Mouse (Mus musculus): ENCODE results near the gene Flot2. TPM values are rescaled to one million over a fixed set of nuclear protein-coding genes. Genes with fewer than 3 reads are reported as not detected.

Flot2 gene
- total RNA-seq, 2 experiments from 2014 or later = 82.9 to 140 TPM

DNA sequence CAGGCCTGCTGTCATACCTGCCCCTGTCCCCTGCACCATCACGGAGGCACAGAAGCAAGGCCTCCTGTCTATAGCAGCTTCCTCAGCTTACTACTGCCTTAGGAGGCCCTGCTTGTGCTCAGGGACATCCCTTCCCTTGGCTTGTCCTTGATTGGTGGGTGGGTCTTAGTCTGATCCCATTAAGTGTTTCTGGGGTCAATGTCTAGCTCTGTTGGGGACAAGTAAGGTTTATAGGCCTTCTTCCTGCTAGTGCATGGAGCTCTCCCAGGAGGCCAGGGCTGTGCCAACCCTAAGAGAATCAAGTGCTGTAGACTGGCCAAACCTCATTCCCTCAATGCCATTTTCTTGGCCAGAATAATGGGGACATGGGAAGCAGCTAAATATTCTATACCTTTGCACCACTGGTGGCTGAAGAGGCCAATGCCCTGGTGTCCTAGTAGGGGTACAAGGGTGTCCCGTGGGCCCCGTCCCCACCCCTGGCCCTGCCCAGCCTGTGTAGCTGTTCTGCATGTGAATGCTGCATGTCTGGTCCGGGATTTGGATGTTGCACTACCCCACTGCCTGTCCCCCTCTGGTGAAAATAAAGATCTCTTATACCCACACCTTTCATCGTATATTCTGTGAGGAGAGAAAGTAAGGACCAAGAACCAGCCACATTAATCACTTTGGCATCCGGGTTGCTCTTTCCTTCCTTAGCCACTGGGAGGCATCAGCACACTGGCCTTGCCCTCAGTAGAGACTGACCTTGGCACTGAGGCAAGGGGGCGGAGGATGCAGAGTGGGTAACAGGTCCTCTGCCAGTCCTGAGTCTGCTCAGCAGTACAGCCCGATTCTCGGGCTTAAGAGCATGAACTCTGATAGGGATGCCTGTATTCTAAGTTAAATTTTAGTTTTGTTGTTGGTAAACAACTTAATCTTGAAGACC is 22.4 kb downstream of the Flot2 start:
- ATAC-seq (ENCODE audit: poor library complexity, severe bottlenecking) = peak; percentile 95

DNA sequence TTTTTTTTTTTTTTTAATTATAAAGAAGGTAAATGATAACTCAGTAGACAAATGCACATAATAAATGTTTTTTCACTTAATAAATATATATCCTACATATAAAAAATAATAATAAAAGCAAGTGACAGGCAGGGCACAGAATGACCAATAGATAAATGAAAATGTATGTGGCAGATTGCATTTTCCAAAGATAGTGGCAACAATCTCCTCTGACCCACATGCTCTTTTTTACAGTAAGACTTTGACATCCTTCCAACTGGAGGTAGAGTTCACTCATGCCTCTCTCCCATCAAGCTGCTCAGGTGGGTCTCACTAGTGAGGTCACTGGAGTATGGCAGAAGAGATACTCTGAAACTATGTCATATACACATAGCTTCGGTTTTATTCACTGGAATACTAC is 24.8 kb downstream of the Flot2 start:
- no peak for ATAC-seq (ENCODE audit: poor library complexity, severe bottlenecking)

DNA sequence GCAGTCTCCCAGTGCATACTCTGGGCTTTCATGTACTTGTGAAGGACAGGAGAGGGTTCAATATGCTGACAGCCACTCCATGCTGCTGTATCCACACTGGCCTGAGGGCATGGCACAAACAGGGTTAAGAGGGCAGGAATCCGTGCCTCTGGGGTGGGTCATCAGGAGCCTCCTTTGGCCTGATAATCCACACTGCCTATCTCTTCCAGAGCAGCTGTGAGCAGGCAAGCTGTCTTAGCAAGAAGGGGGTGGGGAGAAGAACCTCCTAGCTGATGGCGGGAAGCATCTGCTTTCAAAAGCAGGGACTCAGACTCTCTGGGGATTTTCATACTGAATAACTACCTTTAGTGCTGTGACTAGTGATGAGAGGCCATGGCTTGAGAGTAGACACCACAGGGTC is 28.2 kb downstream of the Flot2 start:
- ATAC-seq (ENCODE audit: poor library complexity, severe bottlenecking) = no peak

DNA sequence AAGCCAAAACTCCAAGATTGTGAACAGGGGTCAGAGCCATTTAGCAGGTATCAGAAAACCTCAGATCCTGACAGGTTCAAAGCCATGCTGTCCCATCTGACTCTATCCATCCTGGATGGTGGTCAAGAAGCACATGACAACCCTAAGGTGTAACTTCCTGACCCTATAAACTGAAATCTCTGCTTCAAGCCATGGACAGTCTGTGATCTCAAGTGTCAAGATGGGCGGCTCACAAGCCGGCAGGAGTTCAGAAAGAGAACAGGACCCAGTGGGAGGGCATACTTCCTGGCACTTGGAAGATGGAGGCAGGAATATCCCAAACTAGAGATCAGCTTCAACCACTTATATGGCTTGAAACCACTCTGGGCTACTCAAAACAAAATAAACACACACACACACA is 28.9 kb downstream of the Flot2 start:
- ATAC-seq (ENCODE audit: poor library complexity, severe bottlenecking) = no peak

DNA sequence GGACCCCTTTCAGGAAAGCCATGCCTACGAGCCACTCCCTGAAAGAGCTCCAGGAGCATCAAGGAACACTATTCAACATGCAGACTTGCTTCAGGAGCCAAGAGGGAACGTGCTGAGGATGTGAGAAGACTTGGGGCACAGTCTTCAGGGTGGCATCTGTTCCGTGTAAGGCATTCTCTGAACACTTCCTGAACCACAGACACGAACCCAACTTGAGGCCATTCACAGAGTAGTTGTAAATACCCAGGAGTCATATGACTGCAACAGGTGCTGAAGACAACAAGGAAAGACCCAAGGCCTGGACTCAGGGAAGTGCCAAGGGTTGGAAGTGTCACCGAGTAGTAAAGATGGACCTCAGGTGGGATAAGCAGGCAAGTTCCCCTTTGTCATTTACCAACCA is 29.8 kb downstream of the Flot2 start:
- ATAC-seq (ENCODE audit: poor library complexity, severe bottlenecking) = no peak

DNA sequence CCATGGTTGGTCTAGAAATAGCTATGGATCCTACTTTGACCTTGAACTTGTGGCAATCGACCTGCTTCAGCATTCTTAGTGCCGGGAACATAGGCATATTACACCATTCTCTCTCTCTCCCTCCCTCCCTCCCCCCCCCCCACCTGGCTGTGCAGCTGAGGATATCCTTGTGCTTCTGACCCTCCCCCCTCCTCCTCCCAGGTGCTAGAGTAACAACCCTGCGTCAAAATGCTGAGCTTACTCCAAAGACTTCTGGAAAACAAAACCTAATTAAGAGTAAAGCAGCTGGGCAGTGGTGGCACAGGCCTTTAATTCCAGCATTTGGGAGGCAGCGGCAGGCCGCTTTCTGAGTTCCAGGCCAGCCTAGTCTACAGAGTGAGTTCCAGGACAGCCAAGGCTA is 31.4 kb downstream of the Flot2 start:
- no peak for ATAC-seq (ENCODE audit: poor library complexity, severe bottlenecking)

DNA sequence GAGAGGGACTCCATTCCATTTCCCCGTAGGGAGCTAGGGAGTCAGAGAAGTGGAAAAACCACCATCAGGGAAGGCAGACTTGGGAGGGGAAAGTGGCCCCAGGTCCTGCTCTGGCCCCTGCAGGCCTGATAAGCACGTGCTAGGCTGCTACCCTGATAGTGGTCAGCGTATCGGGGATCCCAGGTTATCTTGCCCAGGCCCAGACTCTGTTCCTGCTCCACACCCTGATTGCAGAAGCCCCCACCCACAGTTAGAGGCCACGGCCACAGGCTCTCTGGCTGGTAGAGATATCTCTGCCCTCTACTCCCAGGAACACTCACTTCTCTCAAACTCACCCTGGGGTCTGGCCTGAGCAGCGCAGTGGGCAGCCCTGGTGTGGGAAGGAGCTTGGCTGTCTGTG is 31.9 kb downstream of the Flot2 start:
- ATAC-seq (ENCODE audit: poor library complexity, severe bottlenecking) = no peak

DNA sequence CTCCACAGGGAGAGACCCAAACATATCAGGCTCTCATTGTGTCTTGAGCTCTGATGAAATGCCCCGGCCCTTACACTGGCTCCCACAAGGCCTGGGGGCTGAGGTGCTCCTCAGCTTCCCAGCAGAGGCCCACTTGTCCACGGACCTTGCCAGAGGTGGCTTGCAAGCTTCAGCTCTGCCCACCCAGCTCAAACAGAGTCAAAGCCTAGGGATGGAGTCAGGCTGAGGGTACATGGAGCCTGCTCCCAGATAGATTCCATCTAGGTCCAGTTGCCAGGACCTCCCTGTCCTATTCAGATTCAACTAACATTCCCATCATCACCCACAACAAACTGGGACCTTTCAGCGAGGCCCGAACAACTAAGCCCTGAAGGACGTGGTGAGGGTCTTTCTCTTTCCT is 34.2 kb downstream of the Flot2 start:
- no peak for ATAC-seq (ENCODE audit: poor library complexity, severe bottlenecking)

DNA sequence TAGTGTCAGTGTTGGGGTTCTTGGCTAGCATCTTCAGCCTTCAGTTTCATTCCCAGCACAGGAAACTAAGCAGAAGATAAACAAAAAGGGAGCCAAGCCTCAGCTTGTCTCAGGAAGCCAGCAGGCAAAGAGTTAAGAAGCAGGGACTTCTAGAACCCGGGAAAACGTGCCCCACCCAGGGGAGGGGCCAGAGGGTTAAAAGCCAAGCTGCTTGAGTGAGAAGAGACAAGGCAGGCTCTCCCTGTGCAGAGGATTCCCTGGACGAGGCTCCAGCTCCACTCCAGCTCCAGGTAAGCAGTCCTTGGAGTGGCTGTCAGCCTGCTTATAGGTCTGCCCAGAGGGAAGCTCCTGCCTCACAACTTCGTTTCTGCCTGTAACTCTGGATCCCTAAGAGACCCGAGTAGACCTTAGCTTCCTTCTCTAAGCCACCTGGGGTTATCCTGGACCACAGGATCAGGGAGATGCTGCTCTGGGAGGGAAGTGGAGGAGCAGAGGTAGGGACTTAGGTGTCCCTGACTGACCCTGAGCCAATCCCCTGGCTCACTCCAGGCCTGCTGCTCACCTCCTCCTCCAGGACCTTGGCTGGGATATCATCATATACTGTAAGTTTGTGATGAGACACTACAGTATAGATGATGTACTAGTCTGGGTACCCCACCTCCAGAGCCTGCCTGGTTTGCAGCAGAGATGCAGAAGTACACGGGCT is 34.8 kb downstream of the Flot2 start:
- ATAC-seq (ENCODE audit: poor library complexity, severe bottlenecking) = no peak

DNA sequence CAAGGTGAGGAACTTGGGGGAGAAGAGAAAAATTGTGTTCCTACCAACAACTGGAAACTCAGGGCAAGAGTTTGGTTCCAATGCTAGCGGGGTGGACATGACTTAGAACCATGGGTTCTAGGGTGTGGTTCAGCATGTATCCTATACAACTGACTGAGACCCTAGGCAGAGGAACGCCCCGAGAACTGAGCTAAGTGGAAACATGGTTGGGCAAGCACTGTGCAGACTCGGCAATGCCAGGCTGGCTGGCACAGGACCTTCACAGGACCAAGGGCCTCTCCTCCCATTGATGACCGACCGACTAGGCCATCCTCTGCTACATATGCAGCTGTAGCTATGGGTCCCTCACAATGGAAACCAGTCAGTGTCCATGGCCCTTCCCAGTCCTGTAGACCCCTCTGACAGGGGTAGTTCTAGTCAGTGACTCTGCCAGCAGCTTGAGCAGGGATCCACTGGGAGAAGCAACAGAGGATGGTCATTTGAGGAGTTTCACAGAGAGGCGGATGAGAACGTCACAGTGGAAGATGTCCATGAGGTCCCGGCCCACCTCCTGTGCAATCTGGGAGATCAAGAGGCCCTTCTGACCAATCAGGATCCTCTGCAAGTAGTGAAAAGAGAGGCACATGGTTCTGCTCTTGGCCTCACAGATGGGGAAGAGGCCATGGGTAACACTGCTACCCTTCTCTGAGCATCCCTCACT is 36.0 kb downstream of the Flot2 start:
- ATAC-seq (ENCODE audit: poor library complexity, severe bottlenecking) = no peak

DNA sequence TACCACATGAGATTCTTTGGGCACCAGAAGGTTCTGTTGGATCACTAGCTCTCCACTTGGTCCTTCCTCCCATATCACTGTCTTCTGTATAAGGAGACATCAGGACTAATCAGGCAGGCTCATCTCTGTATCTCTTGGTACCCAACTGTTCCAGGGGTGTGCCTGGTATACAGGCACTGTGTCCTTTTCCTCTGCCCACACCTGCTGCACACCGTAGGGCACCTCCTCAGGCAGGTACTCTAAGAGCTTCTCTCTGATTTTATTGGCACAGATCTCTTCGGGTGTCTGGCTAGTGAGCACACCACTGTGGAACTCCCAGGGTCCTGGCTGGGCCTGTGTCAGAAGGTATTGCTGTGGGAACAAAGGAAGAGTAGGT is 36.5 kb downstream of the Flot2 start:
- no peak for ATAC-seq (ENCODE audit: poor library complexity, severe bottlenecking)

DNA sequence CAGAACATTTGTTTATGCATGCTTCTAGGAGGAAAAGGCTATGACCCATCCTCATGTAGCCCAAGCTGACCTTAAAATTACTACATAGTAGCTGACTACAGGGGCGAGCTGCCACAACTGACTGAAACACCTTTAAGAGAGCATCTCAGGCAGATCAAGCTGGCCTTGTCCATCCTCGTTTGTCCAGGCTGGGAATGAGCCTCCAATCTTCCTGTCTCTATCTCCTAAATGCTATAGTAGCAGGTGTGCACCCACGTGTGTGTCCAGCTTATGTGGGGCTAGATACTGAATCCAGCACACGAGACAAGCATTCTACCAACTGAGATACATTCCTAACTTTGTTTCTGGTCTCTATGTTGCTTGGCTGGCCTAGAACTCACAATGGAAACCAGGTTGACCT is 36.9 kb downstream of the Flot2 start:
- ATAC-seq (ENCODE audit: poor library complexity, severe bottlenecking) = no peak

DNA sequence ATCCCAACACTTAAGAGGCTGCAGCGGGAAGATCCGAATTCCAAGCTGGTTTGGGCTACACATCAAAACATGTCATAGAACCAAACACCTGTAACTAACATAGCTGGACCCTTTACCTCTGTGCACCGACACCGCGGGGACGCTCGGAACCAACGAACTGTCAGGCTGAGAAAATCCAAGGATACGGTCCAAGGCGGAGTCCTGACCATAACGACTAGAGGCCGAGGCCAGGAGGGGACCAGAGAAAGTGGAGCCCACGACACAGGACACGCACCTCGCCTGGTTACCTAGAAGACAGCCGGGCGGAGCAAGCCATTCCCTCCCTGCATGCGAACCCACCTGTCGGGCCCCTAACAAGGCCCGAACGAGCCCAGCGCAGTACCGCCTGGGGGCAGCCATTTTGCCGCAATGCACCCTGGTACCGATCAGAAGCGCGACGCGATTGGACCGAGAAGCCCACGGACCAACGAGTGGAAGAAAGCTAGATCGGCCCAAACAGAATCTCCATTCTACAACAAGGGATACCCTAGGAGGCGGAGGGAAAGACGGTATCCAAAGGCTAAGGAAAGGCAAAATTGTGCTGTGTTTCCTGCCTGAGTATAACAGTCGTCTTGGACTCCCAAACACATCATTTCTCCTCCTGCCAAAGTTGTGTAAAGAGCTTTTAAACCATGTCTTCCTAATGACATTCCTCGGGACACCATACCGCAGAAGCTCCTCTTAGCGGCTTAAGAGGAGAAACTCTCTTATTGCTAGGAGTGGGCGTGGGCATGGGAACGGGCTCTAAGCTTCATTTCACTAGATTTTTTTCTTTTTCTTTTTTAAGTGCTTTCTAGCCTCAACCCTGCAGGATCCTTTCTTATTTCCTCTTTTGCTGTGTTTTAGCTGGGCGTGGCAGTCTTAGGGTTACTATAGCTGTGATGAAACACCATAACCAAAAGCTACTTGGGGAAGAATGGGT is 42.5 kb downstream of the Flot2 start, which contains the start of gene Eral1:
Gene Eral1, minus strand, starts transcription at position 423 of the 961 bp plus-strand sequence.
- peak; percentile 99 for ATAC-seq (ENCODE audit: poor library complexity, severe bottlenecking)

DNA sequence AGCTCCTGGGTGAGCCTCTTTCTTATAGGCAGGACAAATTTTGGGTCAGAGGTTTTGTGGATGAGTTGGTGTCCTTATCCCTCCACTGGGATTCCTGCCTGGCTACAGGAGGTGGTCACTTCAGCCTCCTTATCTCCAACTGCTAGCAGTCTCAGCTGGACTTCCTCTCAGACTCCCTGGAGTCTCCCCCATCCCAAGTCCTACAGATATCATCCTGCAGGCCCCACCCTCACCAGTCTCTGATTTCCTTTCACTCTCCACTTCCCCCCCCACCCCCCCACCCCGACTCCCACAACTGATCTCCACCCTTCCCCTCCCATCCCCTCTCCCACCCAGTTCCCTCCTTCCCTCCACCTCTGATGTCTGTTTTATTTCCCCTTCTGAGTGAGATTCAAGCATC is 45.9 kb downstream of the Flot2 start:
- no peak for ATAC-seq (ENCODE audit: poor library complexity, severe bottlenecking)

DNA sequence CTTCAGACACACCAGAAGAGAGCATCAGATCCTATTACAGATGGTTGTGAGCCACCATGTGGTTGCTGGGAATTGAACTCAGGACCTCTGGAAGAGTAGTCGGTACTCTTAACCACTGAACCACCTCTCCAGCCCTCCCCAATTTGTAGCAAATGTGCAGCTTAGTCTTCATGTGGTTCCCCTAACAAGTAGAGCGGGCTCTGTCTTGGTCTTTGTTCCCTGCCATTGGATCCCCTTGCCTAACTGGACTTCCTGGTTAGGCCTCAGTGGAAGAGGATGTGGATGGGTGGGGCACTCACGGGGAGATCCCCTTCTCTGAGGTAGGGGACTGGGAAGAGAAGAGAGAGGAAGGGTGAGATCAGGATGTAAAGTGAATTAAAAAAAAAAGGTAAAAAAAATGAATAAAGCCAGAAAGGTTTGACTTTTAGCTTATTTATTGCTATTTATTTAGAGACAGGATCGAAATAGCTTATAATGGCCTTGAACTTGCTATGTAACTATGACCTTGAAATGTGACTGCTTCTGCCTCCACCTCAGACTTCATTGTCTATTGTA is 49.3 kb downstream of the Flot2 start:
- peak; percentile 51; the same call in 1 of the 2 replicates for ATAC-seq (ENCODE audit: poor library complexity, severe bottlenecking)

DNA sequence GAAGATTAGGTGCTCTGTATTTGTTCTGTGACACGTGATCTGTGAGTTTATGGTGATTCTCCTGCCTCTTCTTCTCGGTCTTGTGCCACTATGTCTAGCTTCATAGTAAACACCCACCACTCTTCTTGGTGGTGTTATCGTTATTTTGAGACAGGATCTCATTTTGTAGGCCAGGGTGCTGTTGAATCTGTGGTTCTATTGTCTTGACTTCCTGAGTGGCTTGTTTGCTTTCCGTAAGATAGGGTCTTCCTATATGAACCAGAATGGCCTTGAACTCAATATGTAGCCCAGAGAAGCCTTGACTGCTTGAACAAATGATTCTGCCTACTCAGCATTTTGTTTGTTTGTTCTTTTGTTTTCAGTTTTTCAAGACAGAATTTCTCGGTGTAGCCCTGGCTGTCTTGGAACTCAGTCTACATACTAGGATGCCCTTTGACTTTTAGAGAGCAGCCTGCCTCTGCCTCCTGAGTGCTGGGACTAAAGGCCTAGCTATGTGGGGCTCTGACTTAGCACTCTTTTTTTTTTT is 50.1 kb downstream of the Flot2 start:
- ATAC-seq (ENCODE audit: poor library complexity, severe bottlenecking) = no peak

DNA sequence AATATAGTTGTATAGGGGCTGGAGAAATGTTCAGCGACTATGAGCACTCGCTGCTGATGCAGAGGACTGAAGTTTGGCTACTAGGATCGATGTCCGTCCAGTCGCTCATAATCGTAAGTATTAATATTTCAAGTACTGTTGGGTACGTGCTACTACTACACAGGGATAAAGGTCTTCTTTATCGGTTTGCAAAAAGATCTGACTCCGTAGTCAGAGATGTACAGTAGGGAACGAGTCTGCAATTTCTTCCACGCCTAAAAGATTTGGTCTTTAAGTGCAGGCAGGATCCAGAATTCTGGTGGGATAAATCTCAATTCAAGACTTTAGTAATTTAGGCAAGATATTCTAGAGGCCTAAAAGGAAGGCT is 56.4 kb downstream of the Flot2 start:
- ATAC-seq (ENCODE audit: poor library complexity, severe bottlenecking) = no peak

DNA sequence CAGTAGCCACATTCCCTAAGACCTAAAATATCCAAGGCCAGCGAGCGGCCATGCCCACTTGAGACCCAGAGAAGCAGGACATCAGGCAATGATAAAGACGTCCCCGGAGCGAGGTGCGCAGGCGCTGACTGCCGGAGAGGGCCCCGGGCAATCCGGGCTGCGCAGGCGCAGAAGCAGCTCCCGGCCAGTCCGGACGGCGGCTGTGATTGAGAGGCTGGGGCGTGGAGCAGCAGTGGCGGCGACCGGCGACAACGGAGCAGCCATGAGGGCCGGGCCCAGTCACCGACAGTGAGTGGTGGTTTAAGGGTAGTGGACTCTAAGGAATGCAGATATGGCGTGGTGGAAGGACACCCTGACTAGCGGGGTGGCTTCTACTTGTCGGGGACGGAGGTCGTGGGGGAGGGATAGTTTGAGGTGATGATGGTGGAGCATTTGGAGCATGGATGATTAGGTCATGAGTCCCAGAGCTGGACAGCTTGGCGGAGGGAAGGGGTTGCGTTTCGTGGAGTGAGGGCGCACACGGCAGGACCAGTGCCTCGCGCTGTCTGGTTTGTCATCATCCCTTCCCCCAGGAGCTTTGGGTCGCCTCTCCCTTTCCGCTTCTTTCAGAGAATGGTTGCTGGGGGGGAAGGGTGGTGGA is 56.9 kb downstream of the Flot2 start, which contains the start of gene Fam222b:
Gene Fam222b, plus strand, starts transcription at position 157 of the 640 bp plus-strand sequence.
- peak; percentile 96 for ATAC-seq (ENCODE audit: poor library complexity, severe bottlenecking)

DNA sequence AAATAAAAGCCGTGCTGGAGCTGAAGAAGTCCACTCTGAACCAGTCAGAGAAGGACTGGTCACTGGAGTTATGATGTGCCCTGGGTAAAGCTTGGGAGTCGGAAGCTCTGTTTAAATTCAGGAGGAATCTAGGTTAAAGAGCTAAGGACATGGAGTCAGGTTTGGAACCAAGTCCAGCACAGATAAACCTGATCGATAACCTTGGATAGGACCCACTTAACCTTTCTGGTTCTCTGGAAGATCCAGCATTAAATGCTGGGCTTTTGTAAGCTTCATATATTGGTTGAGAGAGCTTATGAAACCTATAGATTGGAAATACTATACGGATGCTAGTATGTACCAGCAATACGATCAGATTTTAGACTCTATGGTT is 57.4 kb downstream of the Flot2 start:
- ATAC-seq (ENCODE audit: poor library complexity, severe bottlenecking) = no peak

Data from megakaryocyte, adult 5-6 weeks (primary cell).